Mouse (Mus musculus) CD4-positive naive resting alpha-beta T cell, adult 76 days (primary cell): ENCODE results near the gene Gm1527. TPM values are rescaled to one million over a fixed set of nuclear protein-coding genes. Genes with fewer than 3 reads are reported as not detected.

Experiments
- total RNA-seq: library from RNA; stranded (reverse); gene quantifications from one replicate; pipeline ENCODE4 v1.2.4, GENCODE M21; 2023

Gene Gm1527
- total RNA-seq = not detected

GRCm38 (mm10) chr3:28892317-28892716 lies at the start of gene Gm1527:
Gene Gm1527 (plus strand): TSS chr3:28892617.

Other genes with a start within 250 kb of the Gm1527 start
- not detected for gene Slc2a2, start 194.7 kb upstream of the Gm1527 start, total RNA-seq
- 3.8 TPM for gene Eif5a2, start 111.3 kb upstream of the Gm1527 start, total RNA-seq
- gene Rpl22l1, start 87.2 kb upstream of the Gm1527 start, total RNA-seq = 339 TPM
- not detected for gene Egfem1, start 189.4 kb downstream of the Gm1527 start, total RNA-seq